Mouse (Mus musculus) liver, embryonic 16.5 days (tissue): ENCODE data around the gene Tgtp2. TPM values are rescaled to one million over a fixed set of nuclear protein-coding genes. Genes with fewer than 3 reads are reported as not detected.
"Not testable (repeated sequence)": the region's sequence is repeated elsewhere in the genome, so short reads cannot be mapped to it uniquely, and the experiment has no call there.

ENCODE experiments used
- ATAC-seq: fragments of 200-750 bp; cut with Nextera tagmentation; 2 replicates; pipeline ENCODE4 v1.8.0; 2017; ENCODE audit warnings: low read depth, mild to moderate bottlenecking, moderate number of reproducible peaks, moderate library complexity
- H3K27ac ChIP-seq: fragments of 300-500 bp; sonication (generic); 2 replicates; pipeline ENCODE4 v1.5.1; 2014; ENCODE audit warnings: mild to moderate bottlenecking, low read length
- H3K27me3 ChIP-seq: fragments of 300-500 bp; sonication (generic); 2 replicates; pipeline ENCODE4 v1.6.1; 2014; ENCODE audit warnings: low read depth, low read length, mixed read lengths; ENCODE audit not compliant: control insufficient read depth, insufficient read depth
- H3K36me3 ChIP-seq: fragments of 300-500 bp; sonication (generic); 2 replicates; pipeline ENCODE4 v1.6.1; 2014; ENCODE audit warnings: mild to moderate bottlenecking; ENCODE audit not compliant: control insufficient read depth, insufficient read depth
- H3K4me1 ChIP-seq: fragments of 300-500 bp; sonication (generic); 2 replicates; pipeline ENCODE4 v1.6.1; 2014; ENCODE audit warnings: low read depth, low read length, mixed read lengths; ENCODE audit not compliant: control insufficient read depth
- H3K4me2 ChIP-seq: fragments of 300-500 bp; sonication (generic); 2 replicates; pipeline ENCODE4 v1.6.1; 2014; ENCODE audit warnings: low read depth, low read length, mixed read lengths
- H3K4me3 ChIP-seq: fragments of 300-500 bp; sonication (generic); 2 replicates; pipeline ENCODE4 v1.5.1; 2014; ENCODE audit warnings: low read depth, mild to moderate bottlenecking, low read length
- H3K9ac ChIP-seq: fragments of 300-500 bp; sonication (generic); 2 replicates; pipeline ENCODE4 v1.6.1; 2014; ENCODE audit warnings: low read depth, low read length
- H3K9me3 ChIP-seq: fragments of 300-500 bp; sonication (generic); replicated peaks from 2 replicates; pipeline ENCODE4 v1.6.1; 2016; ENCODE audit warnings: low read length; ENCODE audit not compliant: control insufficient read depth
- WGBS: fragments of 180-500 bp; shearing (Covaris S2); extraction: QIAGEN DNeasy Blood & Tissue Kit; methylation state at CpG from one replicate; pipeline ENCODE4 v1.1.7; 2014; ENCODE audit not compliant: insufficient replicate concordance; 5-methylcytosine and 5-hydroxymethylcytosine counted together
- polyA plus RNA-seq: library from polyadenylated mRNA; unstranded; fragments of >200 nt; fragmentation: Nextera tagmentation; extraction: Ambion mirVana; gene quantifications from 2 replicates; pipeline ENCODE4 v1.2.1, GENCODE M21; 2015

Tgtp2 gene
- polyA plus RNA-seq, 1 experiment from 2014 or later: 0.57 TPM

- Histone ChIP-seq H3K4me2 (peak overlapping the region; percentile 26; the same call in 1 of the 2 replicates), H3K9ac (no peak overlapping the region), H3K27ac (no peak overlapping the region), H3K4me3 (no peak overlapping the region), H3K4me1 (peaks cover 40% of the 10 kb centered on the region), H3K27me3 (no peaks in the 10 kb centered on the region), H3K36me3 (no peaks in the 10 kb centered on the region), H3K9me3 (no peaks in the 10 kb centered on the region)
- ATAC-seq: no peak
- 43% methylated on average over 4 of the region's 4 CpGs for WGBS
Observed at GRCm38 (mm10) chr11:49081356-49081755, 17.4 kb upstream of the Tgtp2 start.

- Histone ChIP-seq H3K4me1 (peaks cover 38% of the 10 kb centered on the region), H3K4me3 (no peak overlapping the region), H3K4me2 (no peak overlapping the region), H3K36me3 (no peaks in the 10 kb centered on the region), H3K9me3 (no peaks in the 10 kb centered on the region), H3K27me3 (no peaks in the 10 kb centered on the region), H3K27ac (no peak overlapping the region), H3K9ac (no peak overlapping the region)
- 25% methylated on average over 1 of the region's 1 CpGs for WGBS
- ATAC-seq: no peak
Observed at GRCm38 (mm10) chr11:49080636-49081035, 16.6 kb upstream of the Tgtp2 start.

DNA sequence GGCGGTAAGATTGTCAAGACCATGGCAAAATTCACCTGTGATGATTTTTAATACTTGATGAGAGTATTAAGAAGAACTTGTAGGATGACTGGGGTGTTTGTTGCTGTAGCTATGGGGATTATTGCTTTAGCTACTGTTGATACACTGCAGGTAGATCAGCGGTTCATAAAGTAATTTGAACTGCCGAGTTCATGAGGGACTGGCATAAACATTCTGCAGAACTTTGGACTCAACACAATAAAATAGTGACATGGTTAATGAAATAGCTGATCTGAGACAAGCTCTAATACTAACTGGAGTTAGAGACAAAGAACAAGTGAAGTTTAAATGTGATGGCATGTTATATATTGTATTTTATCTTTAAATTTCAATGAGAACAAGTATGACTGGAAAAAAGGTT lies 14.7 kb upstream of the Tgtp2 start:
- WGBS: 77% methylated on average over 3 of the region's 3 CpGs
- H3K9me3 ChIP-seq: no peaks in the 10 kb centered on the region
- H3K4me3 ChIP-seq: no peak overlapping the region
- no peaks in the 10 kb centered on the region for H3K27me3 ChIP-seq
- ATAC-seq: no peak
- no peak overlapping the region for H3K9ac ChIP-seq
- H3K27ac ChIP-seq: no peak overlapping the region
- H3K4me1 ChIP-seq: peaks cover 21% of the 10 kb centered on the region
- H3K4me2 ChIP-seq: no peak overlapping the region
- no peaks in the 10 kb centered on the region for H3K36me3 ChIP-seq

GRCm38 (mm10) chr11:49077012-49077411 lies 13.0 kb upstream of the Tgtp2 start:
- no peaks in the 10 kb centered on the region for H3K27me3 ChIP-seq
- no peak for ATAC-seq
- no peak overlapping the region for H3K4me3 ChIP-seq
- H3K36me3 ChIP-seq: no peaks in the 10 kb centered on the region
- H3K27ac ChIP-seq: peak overlapping the region; percentile 72
- no peak overlapping the region for H3K4me2 ChIP-seq
- H3K9ac ChIP-seq: no peak overlapping the region
- H3K4me1 ChIP-seq: peaks cover 11% of the 10 kb centered on the region
- H3K9me3 ChIP-seq: no peaks in the 10 kb centered on the region
- 33% methylated on average over 1 of the region's 1 CpGs for WGBS

- WGBS: 25% methylated on average over 6 of the region's 6 CpGs
- H3K4me1 ChIP-seq, H3K27me3 ChIP-seq, H3K9ac ChIP-seq, H3K9me3 ChIP-seq, H3K4me3 ChIP-seq, H3K36me3 ChIP-seq: not testable (repeated sequence)
- Histone ChIP-seq H3K27ac (peak within 1 kb of the TSS; percentile 72), H3K4me2 (peak within 1 kb of the TSS; percentile 20)
- peak; percentile 27 for ATAC-seq
Observed at GRCm38 (mm10) chr11:49076001-49076757, 12.2 kb upstream of the Tgtp2 start, which contains the start of gene Ifi47. Gene Ifi47 (plus strand): TSS chr11:49076587.

GRCm38 (mm10) chr11:49068358-49068757 lies 4.4 kb upstream of the Tgtp2 start:
- H3K4me2 ChIP-seq: no peak overlapping the region
- no peaks in the 10 kb centered on the region for H3K36me3 ChIP-seq
- H3K9me3 ChIP-seq: no peaks in the 10 kb centered on the region
- H3K4me3 ChIP-seq: no peak overlapping the region
- WGBS: 24% methylated on average over 1 of the region's 1 CpGs
- H3K9ac ChIP-seq: no peak overlapping the region
- no peak overlapping the region for H3K27ac ChIP-seq
- no peaks in the 10 kb centered on the region for H3K27me3 ChIP-seq
- no peak for ATAC-seq
- no peaks in the 10 kb centered on the region for H3K4me1 ChIP-seq

DNA sequence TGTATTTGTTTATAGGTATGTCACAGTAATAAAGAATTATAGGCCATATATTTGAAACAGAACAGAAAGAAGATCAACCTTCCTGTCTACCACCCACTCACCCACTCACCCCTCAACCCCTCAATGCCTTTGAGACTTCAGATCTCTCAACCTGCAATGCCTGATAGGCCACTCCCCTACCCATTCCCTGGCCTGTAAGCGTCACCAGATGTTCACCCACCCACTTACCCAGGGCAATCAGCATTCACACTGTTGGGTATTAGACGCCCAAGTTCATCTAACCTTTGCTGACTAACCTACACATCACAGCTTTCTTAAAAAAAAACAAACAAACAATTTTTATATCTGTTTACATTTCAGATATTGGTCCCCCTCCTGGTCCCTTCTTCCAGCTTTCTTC lies 2.1 kb downstream of the Tgtp2 start:
- H3K36me3 ChIP-seq, H3K9me3 ChIP-seq, H3K4me2 ChIP-seq, H3K4me3 ChIP-seq, H3K27ac ChIP-seq, H3K4me1 ChIP-seq, ATAC-seq, H3K27me3 ChIP-seq, H3K9ac ChIP-seq: not testable (repeated sequence)
- WGBS: 23% methylated on average over 2 of the region's 2 CpGs

DNA sequence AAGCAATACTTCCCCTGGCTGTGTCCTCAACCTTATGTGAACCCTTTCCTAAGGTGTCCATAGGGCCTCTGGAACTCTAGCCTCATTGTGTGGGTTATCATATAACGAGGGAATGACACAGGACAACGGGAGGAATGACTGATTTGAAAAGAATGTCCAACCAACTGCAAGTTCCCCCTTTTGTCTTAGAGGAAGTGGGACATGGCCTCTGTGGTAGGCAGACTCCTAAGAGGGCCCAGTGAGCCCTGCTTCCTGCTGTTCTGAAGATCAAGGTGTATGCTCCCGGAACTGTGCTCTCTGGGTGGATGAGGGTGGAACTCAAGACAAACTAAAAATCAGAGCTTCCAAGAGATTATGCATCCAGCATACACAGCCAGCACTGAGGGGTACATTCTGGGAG lies 3.9 kb downstream of the Tgtp2 start:
- 24% methylated on average over 2 of the region's 3 CpGs for WGBS
- not testable (repeated sequence) for ATAC-seq, H3K36me3 ChIP-seq

DNA sequence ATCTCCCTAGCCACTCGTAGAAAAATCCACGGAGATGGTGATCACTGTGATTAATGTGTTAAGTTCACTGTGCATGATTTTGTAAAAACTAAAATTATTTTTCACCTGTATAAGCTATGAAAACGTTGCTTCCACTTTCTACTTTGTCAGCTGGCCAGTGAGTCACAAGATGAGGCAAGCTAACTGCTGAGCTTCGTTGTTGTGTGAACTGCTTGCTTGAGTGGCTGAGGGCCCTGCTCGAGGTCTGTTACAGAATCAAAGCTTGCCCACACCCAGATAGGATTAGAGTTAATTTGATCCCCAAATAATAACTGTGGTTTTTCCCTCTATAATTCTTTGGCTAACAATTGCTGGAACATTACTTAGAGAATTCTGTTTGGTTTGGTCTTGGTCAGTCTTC lies 12.1 kb downstream of the Tgtp2 start:
- not testable (repeated sequence) for H3K4me1 ChIP-seq, H3K9me3 ChIP-seq, H3K4me3 ChIP-seq, H3K36me3 ChIP-seq, H3K4me2 ChIP-seq, ATAC-seq, H3K9ac ChIP-seq, H3K27ac ChIP-seq, H3K27me3 ChIP-seq
- WGBS: no CpG with 5 or more reads among the region's 5 CpGs

More for the DNA sequence above, 3.9 kb downstream of the Tgtp2 start:
- not testable (repeated sequence) for H3K27me3 ChIP-seq, H3K4me2 ChIP-seq, H3K4me1 ChIP-seq, H3K9me3 ChIP-seq, H3K9ac ChIP-seq, H3K27ac ChIP-seq, H3K4me3 ChIP-seq
